Mouse (Mus musculus) left cerebral cortex, adult 2 months (tissue): Measurements from ENCODE around the gene Prox2. TPM values are rescaled to one million over a fixed set of nuclear protein-coding genes. Genes with fewer than 3 reads are reported as not detected.

Experiments used
- DNase-seq, 2 experiments: peaks; one replicate each; pipeline ENCODE4 v3.0.0; 2021 to 2022; ENCODE audit warnings: low spot score in 2 of 2, mixed read lengths in 1 of 2; ENCODE audit errors: extremely low spot score in 1 of 2
- H3K27ac ChIP-seq: fragments of 200-600 bp; 2 replicates; pipeline ENCODE4 v1.8.1; 2022
- H3K4me3 ChIP-seq: fragments of 200-600 bp; 2 replicates; pipeline ENCODE4 v1.8.1; 2022
- CTCF ChIP-seq: fragments of 200-600 bp; IDR thresholded peaks from 2 replicates; pipeline ENCODE4 v1.8.1; 2022; ENCODE audit warnings: antibody characterized with exemption, mild to moderate bottlenecking, moderate library complexity
- intact Hi-C: fragments of 180-260 bp; cut with DNase I; formaldehyde crosslinking; loops from one replicate; pipeline ENCODE4 v1.15.1; 2025
- total RNA-seq, 2 experiments: library from RNA; stranded (reverse); gene quantifications; 2 replicates each; pipeline ENCODE4 v1.2.3; 2021

Prox2 gene
- total RNA-seq, 2 experiments from 2014 or later: 1.9 to 2.1 TPM

DNA sequence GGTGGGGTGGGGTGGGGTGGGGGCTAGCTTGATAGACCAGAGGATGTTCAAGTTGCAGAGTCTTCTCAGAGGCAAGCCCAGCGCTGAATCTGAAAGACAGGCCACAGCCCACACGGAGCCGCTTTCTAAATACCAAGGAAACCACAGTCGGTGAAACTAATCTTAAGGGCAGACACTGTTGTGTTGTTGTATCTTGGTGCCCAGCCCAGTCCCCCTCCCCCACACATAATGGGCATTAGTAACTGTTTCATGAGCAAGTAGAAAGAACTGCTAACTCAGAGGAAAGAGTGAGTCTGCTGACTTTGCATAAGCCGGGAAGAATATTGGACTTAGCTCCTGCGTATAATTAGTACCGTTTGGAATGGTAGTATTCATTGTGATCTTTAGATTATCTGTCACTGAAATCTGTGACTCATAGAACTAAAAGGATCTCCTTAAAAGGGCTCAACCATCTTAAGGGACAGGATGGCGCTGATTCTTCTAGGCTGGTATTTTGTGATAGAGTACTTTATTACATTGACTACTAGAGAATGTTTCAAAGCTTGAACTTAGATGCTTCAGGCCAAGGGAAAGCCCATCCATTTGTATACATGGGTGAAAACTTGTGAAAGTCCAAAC is 16.5 kb upstream of the Prox2 start:
- no peak overlapping the region; the same call in 1 of the 2 replicates for H3K27ac ChIP-seq
- no peak for TF ChIP-seq CTCF

DNA sequence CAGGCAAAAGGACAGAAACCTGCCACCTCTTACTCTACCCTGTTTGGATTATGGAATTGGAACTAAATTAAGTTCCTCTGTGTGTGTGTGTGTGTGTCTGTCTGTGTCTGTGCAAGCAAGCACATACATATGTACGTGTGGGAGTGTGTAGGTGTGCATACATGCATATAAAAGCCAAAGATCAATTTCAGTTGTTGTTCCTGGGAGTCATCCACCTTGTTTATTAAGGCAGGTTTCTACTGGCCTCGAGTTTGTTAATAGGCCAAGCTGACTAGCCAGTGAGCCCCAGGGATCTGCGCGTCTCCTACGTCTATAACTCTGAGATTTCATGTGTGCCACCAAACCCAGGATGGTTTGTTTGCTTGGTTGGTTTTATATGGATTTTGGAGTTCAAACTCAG is 14.2 kb upstream of the Prox2 start:
- intact Hi-C loops: no loop called here
- DNase-seq: no peak
- no peak for TF ChIP-seq CTCF
- H3K27ac ChIP-seq: no peak overlapping the region
- H3K4me3 ChIP-seq: no peak overlapping the region

More for the DNA sequence above, 16.5 kb upstream of the Prox2 start:
- intact Hi-C loops: no loop called here
- no peak for DNase-seq
- no peak overlapping the region for H3K4me3 ChIP-seq

DNA sequence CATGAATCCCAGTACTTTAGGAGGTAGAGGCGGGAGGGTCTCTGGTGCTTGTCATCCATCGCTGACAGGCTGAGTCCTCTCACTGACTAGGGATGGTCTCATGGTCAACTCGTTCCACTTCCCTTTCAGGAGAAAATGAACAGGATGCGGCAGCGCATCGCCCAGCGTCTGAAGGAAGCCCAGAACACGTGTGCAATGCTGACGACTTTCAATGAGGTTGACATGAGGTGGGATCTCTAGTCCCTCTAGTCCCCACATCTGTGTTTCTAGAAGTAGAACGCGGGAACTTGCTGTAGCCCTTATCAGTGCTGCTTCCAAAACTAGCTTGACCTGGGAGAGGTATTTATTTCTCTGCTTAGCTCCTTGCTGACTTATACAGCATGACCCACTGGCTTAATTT is 13.1 kb upstream of the Prox2 start:
- intact Hi-C loops: no loop called here
- Histone ChIP-seq H3K4me3 (no peak overlapping the region), H3K27ac (no peak overlapping the region)
- no peak for DNase-seq
- no peak for TF ChIP-seq CTCF

DNA sequence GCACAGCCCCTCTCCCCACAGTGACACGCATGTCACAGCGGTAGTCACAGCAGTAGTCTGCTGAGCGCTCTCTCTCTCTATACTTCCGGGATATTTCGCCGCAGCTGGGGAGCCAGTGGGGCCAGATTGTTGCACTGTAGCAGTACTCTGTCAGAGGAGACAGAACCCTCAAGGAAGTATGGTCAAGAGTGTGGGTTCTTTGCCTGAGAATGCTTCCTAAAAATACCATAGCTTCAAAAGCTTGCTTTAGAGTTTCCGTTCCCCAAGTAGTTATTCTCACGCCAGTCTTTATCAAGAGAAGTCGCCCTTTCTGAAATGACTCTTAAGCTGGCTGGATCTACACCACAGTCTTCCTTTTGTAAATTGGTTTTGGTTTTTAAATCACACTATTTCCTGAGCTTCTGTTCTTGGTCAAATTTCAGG is 12.6 kb upstream of the Prox2 start:
- no peak for TF ChIP-seq CTCF
- intact Hi-C loops: no loop called here
- DNase-seq: no peak
- no peak overlapping the region for H3K4me3 ChIP-seq
- no peak overlapping the region for H3K27ac ChIP-seq

DNA sequence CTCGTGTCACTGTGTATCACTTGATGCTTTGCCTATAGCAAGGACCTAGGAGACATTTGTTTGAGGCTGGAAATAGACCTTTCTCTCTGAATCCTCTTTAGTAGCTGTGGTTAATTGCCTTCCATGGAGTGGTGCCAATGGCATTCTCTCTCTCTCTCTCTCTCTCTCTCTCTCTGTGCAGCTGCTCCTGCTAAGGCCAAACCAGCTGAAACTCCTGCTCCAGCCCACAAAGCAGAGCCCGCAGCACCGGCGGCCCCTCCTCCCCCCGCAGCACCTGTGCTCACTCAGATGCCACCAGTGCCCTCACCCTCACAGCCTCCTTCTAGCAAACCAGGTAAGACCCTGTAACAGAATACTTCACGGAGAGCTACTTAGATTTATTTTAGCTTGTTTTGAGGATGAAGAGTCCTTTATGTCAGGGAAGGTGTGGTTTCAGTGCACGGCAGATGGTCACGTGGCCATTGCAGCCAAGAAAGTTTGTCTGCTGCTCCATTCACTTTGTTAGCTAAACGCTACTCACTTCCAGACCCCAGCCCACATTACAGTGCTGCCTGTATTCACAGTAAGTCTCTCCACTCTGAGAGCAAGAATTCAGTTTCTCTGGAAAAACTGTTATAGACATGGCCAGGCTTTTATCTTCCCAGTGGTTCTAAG is 11.4 kb upstream of the Prox2 start:
- DNase-seq: no peak
- H3K4me3 ChIP-seq: no peak overlapping the region
- intact Hi-C loops: no loop called here
- no peak for TF ChIP-seq CTCF
- H3K27ac ChIP-seq: no peak overlapping the region

DNA sequence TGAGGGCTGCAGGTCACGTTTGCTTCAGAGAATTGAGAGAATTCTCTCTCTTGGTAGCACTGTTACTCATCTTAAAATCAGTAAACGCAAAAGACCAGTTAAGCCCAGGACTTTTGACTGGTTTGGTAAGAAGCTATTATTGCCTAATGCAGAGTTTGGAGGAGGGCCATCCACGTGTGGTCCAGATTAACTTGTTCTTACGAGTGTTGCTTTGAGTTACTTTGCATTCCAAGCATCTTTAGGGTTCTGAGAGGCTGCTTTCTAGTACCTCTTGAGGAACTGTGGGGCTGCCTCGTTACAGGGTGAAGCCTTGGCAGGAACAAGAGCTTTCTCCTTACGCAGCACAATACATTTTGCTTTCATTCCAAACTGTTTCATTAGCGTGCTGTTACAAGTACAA is 5.1 kb upstream of the Prox2 start:
- DNase-seq: no peak
- H3K27ac ChIP-seq: no peak overlapping the region
- no peak for TF ChIP-seq CTCF
- intact Hi-C loops: no loop called here
- no peak overlapping the region for H3K4me3 ChIP-seq

DNA sequence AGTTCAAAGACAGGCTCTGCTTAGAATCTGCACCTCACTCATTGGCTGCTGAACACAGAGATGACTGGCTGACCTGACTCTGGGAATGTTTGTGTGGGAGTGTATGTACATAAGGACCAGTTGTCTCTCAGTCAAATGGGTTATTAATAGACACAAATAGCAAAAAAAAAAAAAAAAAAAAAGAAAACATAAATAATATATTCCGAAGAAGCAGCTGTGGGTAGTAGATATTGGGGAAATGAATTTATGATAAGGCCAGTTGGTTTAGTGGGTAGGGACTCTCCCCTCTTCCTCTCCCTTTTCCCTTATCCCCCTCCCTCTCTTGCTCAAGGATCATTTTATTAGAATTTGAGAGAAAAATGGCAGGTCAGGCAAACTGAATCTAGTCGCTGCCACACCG is 3.4 kb upstream of the Prox2 start:
- DNase-seq: no peak
- Histone ChIP-seq H3K4me3 (no peak overlapping the region), H3K27ac (no peak overlapping the region)
- TF ChIP-seq CTCF: no peak
- intact Hi-C loops: no loop called here

DNA sequence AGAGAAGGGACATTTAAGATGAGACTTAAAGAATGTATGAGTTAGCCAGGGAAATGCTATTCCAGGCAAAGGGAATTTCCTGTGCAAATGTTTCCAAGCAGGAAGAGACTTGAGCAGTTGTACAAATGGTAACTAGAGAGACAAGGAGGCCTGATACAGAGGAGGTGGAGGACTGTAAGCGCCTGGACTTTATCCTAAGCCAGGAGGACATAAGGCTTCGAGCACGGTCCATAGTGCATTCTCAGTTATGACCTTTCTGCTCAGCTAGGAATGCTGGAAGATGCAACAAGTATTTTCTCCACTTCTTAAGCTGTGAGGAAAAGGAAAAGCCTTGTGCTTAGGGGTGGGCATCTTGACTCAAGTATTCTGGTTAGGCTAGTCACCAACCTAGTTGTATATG is 2.8 kb upstream of the Prox2 start:
- no peak for DNase-seq
- no peak overlapping the region for H3K27ac ChIP-seq
- intact Hi-C loops: no loop called here
- TF ChIP-seq CTCF: no peak
- no peak overlapping the region for H3K4me3 ChIP-seq

DNA sequence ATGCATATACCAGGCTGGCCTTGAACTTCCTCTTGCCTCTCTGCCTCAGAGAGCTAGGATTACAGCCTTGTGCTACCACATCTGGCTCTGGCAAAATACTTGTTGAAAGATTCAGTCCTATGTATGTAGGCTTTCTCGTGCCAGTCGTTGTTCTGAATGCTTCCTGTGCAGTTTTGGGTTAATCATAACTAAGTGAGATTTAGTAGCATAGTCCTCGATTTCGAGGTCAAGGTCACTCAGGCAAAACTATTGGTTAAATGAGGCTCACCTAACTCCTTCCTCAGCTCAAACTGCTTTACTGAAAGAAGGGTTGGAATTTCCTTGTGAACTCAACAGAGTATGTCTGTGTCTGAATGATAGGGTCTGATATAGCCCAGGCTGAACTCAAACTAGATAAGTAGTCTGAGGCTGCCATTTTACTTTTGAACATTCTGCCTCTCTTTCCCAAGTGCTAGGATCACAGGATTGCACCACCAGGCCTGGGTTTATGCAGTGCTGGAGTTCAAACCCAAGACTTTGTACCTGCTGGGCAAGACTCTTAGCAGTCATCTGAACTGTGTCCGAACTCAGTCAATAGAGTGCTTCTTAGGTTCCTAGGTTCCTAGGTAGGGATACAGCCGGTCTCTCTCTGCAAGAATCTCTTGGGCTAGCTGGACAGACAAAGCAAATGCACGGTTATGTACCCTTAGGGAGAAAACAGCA is 2.1 kb upstream of the Prox2 start:
- intact Hi-C loops: no loop called here
- no peak for TF ChIP-seq CTCF
- H3K27ac ChIP-seq: no peak overlapping the region
- H3K4me3 ChIP-seq: peak overlapping the region; percentile 71; the same call in 1 of the 2 replicates
- DNase-seq: no peak

DNA sequence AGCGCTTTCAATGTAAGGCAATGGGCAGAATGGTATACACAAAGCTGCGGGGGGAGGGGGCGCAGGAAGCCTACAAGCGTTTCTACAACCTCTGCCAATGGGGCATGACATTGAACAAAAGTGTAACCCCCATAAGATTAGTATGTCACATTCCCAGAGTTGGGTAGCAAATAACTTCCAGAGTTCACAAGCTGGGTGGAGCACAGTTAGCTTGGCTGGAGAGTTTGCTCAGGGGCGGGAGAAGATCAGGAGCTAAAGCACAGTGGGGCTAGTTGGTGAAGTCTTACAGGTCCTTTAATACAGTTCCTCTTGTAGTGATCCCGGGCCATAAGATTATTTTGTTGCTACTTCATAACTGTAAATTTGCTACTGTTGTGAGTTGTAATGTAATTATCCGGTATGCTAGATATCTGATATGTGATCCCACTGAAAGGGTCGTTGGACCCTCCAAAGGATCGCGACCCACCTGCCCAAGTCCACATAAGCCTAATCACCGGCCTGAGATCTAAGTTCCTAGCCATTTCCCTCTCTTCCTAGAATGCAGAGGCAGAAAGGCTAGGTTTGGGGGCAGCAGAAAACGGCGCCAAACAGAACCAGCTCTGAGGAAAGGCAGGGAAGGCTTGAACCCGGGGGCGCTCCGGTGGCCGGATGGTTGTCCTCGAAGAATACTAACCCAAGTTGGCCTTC is 405 bp downstream of the Prox2 start:
- DNase-seq: no peak
- intact Hi-C loops: no loop called here
- no peak for TF ChIP-seq CTCF
- Histone ChIP-seq H3K4me3 (peak overlapping the region; percentile 71), H3K27ac (peak overlapping the region; percentile 94)

DNA sequence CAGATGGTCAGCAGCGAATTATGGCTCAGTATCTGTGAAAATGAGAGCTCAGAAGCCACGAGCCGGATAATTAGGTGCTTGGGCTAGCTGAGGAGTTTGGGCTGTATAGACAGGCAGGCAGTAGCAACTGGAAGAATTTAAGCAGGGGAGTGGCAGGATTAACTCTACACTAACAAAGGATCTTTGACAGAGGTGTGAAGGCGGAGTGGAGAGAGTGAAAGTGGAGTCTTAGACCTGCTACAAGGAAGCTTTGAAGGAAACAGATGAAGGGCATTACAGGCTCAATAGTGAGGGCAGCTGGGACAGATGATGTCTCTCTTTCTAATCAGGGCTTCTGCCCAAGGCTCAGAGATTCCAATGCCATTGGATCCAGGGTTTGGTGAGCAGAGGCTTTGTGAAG is 1.1 kb downstream of the Prox2 start:
- H3K4me3 ChIP-seq: no peak overlapping the region
- TF ChIP-seq CTCF: no peak
- H3K27ac ChIP-seq: no peak overlapping the region
- intact Hi-C loops: no loop called here
- DNase-seq: no peak

DNA sequence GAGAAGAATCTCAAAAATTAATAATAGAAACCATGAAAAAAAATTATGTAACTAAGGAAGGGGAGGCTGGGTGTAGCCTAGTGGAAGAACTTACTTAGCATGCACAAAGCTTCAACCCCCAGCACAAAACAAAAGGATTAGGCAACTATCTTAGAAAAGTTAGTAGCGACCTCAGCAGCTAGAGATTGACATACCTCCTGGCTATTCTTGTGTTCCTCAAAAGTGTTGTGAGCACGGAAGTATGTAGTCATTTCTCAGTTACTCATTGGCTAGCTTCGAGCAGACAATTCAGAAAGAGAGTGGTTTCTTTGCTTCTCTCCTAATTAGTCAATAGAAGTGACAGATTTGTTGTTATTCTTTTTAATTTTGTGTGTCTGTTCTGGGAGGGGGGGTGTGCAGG is 1.9 kb downstream of the Prox2 start:
- Histone ChIP-seq H3K4me3 (no peak overlapping the region), H3K27ac (no peak overlapping the region)
- TF ChIP-seq CTCF: no peak
- intact Hi-C loops: no loop called here
- no peak for DNase-seq
